Mouse (Mus musculus): ENCODE data around the gene Dxo.

DNA sequence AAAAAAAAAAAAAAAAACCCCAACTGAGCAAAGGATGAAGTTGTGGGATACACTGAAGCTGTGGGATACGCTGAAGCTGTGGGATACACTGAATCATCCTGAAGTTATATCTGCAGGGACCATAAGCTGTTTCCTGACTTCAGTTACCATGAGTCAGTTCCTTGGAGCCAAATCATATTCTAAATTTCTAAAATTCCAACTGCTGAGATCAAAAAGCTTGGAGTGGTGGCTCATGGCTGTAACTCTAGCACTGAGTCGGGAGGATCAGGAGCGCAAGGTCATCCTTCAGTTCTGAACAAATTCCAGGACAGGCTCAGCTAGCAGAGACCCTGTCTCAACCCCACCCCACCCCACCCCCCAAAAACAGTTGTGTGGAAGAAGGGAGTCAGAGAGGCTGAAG, 48.8 kb downstream of the Dxo start:
- TF ChIP-seq GATA1 (IDR thresholded peaks at IDR 0.05; ENCODE audit: borderline replicate concordance, low read length) (no peak), FLI1 (IDR thresholded peaks at IDR 0.05; ENCODE audit: low read length) (no peak)

All from megakaryocyte, embryonic 14.5 days (primary cell).